Mouse (Mus musculus) brown adipose tissue, adult 24 weeks (tissue): Measurements from ENCODE around the gene Hfe. TPM values are rescaled to one million over a fixed set of nuclear protein-coding genes. Genes with fewer than 3 reads are reported as not detected.
"Not testable (repeated sequence)": the region's sequence is repeated elsewhere in the genome, so short reads cannot be mapped to it uniquely, and the experiment has no call there.

ENCODE experiments used
- H3K27ac ChIP-seq: fragments of 200-500 bp; replicated peaks from 2 replicates; pipeline ENCODE4 v1.5.1; 2012; ENCODE audit warnings: low read depth, mild to moderate bottlenecking, low read length
- H3K4me1 ChIP-seq: fragments of 200-500 bp; 2 replicates; pipeline ENCODE4 v1.6.1; 2012; ENCODE audit warnings: low read length, mixed read lengths; ENCODE audit not compliant: control insufficient read depth, insufficient read depth, insufficient read length
- H3K4me3 ChIP-seq: fragments of 200-500 bp; 2 replicates; pipeline ENCODE4 v1.5.1; 2012; ENCODE audit warnings: low read depth, mild to moderate bottlenecking, low read length, moderate library complexity; ENCODE audit not compliant: insufficient read depth
- polyA plus RNA-seq: library from polyadenylated mRNA; stranded (reverse); fragments of >200 nt; gene quantifications from 2 replicates; pipeline ENCODE4 v1.2.4, GENCODE M21; 2012; ENCODE audit not compliant: missing spikeins, insufficient read depth, insufficient read length

Hfe gene
- 30.2 and 34.3 TPM in 2 replicates for polyA plus RNA-seq

DNA sequence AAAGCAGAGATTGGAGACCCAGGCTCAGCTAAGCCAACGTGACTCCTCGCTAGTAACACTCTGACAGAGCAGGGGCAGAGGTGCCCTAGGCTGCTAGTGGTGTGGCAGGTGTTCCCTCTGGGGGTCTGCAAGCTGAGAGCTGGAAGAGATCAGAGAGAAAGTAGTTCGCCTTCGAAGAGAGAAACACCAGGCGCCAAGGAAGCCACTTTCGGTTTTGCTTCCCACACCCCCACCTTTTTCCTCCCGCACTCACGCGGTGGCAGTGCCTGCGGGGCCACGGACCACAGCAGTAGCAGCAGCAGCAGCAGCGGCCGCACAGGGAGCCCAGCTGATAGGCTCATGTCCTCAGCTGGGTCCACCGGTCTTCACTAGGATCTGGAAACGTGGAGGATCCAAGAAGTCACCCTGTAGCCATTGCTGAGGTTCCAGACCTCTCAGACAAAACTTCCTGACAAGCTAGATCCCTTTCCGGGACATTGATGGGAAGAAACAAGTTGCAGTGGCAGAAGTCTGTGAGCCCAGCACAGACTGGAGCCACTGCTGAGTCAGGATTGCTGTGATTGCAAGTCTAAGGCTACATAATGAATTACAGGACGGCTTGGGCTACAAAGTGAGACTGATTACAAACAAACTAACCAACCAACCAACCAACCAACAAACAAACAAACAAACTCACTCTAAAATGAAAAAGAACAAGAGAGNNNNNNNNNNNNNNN lies at the start of gene Hfe:
Gene Hfe (minus strand): TSS at position 481 of the 716 bp plus-strand sequence.
- Histone ChIP-seq H3K4me3 (peak within 1 kb of the TSS; percentile 85), H3K4me1 (peaks cover 7% of the 10 kb centered on the region), H3K27ac (peak within 1 kb of the TSS; percentile 89)

DNA sequence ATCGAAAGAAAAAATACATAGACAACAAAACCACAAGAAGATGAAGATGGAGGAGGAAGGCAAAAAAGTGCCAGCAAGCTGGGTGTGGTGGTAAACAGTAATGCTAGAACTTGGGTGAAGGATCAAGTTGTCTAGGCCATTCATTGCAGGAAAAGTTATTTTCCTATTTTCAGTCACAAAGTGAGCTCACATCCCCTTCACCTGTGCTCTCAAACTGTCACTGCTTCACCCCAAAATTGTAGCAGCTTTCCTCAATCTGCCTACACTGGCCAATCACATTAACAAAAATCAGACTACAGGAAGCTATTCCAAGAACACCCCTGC lies 49.2 kb upstream of the Hfe start:
- Histone ChIP-seq H3K27ac (no peak overlapping the region), H3K4me1 (no peaks in the 10 kb centered on the region), H3K4me3 (no peak overlapping the region)

DNA sequence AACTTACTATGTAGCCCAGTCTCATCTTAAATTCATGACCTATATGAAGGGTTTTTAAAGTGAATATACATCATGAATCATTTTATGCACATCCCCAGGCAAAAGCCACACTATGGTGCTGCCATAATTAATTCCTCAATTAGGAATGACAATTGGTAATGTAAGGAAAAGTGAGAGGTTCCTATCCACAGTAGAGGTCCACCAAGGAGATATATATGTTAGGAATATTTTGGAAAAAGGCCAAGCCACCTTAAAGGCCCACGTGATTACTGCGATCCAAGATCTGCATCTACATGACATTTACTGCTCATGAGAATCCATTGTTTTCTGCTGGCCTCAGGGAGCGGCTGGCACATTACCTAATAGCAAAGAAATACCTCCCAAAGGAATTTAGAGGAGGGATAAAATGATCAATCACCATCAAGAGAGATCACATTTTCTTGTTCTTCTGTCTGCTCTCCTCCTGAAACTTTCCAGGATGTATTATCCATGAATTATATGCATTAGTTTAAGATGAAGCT lies 48.7 kb upstream of the Hfe start:
- Histone ChIP-seq H3K4me1 (no peaks in the 10 kb centered on the region), H3K27ac (no peak overlapping the region), H3K4me3 (no peak overlapping the region)

DNA sequence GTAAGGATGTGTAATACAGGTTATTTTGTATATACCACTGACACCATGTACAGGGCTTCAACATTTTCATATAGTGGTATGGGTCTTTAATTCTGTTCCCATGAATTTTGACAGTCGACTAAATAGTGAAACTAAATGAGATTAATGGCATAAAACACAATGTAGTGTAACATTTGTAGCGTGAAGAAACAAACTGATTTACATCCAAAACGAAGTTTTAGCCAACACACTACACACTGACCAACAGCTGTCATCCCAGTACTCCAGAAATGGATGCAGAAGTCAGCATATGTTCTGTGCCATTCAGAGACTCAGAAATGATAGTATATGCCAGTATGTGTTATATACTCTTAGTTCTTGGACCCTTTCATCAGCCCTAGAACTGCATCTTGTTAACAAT lies 47.3 kb upstream of the Hfe start:
- no peak overlapping the region for H3K4me3 ChIP-seq
- H3K27ac ChIP-seq = no peak overlapping the region
- H3K4me1 ChIP-seq = no peaks in the 10 kb centered on the region

DNA sequence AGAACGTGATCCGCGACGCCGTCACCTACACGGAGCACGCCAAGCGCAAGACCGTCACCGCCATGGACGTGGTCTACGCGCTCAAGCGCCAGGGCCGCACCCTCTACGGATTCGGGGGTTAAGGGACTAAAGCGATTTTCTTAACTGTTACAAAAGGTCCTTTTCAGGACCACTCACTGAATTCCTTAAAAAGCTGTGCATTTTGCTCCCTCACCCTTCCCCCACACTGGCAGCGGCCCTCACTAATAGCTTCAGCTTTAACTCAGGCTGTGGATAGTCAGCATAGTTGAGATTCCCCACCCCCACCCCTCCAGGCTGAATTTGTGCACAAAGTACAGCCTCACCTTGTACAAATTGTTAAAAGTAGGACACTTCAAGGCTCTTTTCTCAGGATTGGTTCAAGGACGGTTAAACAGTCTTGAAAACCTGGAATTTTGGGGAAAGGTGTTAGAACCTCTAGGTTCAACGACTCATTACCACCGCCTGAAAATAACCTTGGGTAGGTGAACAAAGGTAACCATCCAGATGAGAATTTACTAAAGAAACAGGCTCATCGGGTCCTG lies 46.6 kb upstream of the Hfe start:
- H3K27ac ChIP-seq = no peak overlapping the region

DNA sequence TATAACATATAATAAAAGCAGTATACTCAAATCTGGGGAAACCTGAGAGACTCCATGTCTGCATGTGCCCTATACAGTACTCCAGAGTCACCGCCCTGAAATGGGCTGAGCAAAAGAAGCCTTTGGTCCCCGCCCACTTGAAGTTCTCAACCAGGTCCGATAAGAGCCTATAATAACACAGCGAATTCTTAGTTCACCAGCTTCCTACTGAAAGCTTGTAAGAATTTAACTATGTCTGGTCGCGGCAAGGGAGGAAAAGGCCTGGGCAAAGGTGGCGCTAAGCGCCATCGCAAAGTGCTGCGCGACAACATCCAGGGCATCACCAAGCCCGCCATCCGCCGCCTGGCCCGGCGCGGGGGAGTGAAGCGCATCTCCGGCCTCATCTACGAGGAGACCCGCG lies 46.1 kb upstream of the Hfe start, which contains the start of gene Hist1h4b:
Gene Hist1h4b (plus strand): TSS at position 224 of the 400 bp plus-strand sequence.
- Histone ChIP-seq H3K4me1 (no peaks in the 10 kb centered on the region), H3K4me3 (peak within 1 kb of the TSS; percentile 57), H3K27ac (no peak within 1 kb of the TSS)

More for the DNA sequence above, 46.6 kb upstream of the Hfe start:
- no peaks in the 10 kb centered on the region for H3K4me1 ChIP-seq
- H3K4me3 ChIP-seq = peak overlapping the region; percentile 57

DNA sequence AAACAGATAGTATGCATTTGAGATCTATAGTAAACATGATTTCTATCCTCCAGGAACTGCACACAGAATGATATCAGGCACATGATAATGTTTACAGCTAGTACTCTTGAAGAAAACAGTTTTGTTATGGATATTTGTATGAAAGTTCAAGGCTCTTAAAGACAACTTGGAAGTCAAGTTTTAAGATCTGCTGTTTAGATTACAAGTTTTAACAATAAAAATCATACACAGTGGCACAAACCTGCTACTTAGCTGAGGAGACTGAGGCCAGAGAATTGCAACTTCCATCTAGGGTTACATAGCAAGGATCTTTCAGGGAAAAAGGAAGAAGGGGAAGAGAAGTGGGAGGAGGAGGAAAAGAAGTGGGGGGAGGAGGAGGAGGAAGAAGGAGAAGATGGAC lies 44.3 kb upstream of the Hfe start:
- H3K4me1 ChIP-seq = peaks cover 2% of the 10 kb centered on the region; the same call in 1 of the 2 replicates
- no peak overlapping the region for H3K4me3 ChIP-seq
- no peak overlapping the region for H3K27ac ChIP-seq

DNA sequence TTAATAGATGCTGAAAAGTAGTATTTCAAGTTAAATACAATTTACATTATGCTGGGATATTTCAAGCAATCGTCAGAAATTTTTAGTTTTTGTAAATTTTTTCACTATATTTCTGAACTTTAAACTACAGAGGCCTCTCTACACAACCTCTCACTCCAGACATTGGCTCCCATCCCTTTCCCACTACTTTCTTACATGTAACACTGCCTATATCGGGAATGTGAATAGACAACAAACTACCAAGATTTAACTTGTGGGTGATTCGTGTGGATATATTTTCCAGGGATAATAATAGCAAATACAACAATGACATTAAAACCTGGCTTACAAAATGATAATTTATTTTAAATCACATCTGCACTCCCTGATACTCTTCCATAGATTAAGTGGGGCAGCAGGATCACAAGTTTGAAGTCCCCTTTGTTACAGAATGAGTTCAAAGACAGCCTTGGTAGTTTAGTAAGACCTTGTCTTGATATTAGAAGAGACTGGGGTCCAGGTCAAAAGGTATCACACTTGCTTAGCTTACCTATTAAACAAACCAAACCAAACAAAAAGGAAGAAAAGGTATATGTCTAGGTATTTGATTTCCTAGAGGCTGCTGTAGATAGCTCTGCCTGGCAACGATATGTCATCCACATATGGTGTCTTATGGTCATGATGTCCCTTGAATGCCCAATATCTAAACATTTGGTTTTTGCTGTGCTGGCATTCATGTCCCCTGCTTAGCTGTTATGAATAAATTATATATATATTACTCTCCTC lies 42.8 kb upstream of the Hfe start:
- H3K4me3 ChIP-seq = no peak overlapping the region
- peaks cover 2% of the 10 kb centered on the region; the same call in 1 of the 2 replicates for H3K4me1 ChIP-seq
- H3K27ac ChIP-seq = no peak overlapping the region

DNA sequence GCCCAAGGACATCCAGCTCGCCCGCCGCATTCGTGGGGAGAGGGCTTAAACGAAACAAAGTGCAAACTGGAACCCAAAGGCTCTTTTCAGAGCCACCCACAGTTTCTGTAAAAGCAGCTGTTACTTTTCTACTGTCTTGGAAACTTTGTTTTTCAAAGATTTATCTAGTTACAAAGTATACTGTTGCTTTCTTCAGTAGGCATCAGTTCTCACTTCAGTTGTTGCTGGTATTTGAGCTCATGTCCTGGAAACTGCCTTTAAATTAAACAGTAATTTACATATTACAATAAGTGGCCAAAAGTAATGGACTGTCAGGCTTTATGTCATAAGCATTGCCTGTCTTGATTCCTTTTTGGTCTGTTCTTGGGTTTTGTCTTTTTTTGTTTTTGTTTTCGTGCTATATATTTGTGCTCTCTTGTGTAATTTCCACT lies 42.1 kb upstream of the Hfe start:
- Histone ChIP-seq H3K4me3 (no peak overlapping the region), H3K27ac (no peak overlapping the region), H3K4me1 (peaks cover 2% of the 10 kb centered on the region; the same call in 1 of the 2 replicates)

DNA sequence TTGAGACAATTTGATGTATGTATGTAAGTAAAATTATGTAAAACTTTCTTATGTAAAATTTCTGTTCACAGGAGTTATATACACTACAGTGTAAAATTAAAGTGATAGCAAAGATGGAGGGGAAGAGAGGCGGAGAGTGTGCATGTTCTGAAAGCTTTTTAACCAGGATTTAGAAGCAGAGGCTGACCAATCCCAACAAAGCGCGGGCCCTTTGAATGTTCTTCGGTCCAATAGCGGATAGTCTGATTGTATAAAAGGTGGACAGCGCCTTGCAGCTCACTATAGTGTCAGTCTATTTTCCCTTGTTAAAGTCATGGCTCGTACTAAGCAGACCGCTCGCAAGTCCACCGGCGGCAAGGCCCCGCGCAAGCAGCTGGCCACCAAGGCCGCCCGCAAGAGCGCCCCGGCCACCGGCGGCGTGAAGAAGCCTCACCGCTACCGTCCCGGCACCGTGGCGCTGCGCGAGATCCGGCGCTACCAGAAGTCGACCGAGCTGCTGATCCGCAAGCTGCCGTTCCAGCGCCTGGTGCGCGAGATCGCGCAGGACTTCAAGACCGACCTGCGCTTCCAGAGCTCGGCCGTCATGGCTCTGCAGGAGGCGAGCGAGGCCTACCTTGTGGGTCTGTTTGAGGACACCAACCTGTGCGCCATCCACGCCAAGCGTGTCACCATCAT lies 41.5 kb upstream of the Hfe start, which contains the start of gene Hist1h3b:
Gene Hist1h3b (plus strand): TSS at position 201 of the 675 bp plus-strand sequence.
- peak within 1 kb of the TSS; percentile 39 for H3K27ac ChIP-seq
- H3K4me3 ChIP-seq = peak within 1 kb of the TSS; percentile 69
- H3K4me1 ChIP-seq = not testable (repeated sequence)

DNA sequence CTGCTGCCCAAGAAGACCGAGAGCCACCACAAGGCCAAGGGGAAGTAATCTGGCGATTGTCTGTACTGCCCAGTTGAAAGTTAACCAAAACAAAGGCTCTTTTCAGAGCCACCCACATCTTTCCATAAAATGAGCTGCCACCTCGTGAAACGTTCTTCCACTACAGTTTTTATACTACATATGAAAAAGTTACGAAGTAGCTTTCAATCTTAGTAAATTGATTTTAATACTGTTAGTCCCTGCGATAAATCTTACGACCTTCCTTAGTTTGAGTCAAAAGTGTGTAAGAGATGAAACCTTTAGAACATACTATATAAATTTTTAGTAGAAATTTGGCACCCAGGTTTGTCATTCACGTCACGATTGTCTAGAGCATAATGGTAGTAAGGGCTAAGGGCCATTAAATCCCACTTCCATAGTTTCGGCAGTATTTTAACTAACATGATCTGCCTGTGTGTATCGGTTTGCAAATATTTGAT lies 40.9 kb upstream of the Hfe start:
- peak overlapping the region; percentile 23; the same call in 1 of the 2 replicates for H3K4me3 ChIP-seq
- peak overlapping the region; percentile 39 for H3K27ac ChIP-seq
- peaks cover 2% of the 10 kb centered on the region; the same call in 1 of the 2 replicates for H3K4me1 ChIP-seq

DNA sequence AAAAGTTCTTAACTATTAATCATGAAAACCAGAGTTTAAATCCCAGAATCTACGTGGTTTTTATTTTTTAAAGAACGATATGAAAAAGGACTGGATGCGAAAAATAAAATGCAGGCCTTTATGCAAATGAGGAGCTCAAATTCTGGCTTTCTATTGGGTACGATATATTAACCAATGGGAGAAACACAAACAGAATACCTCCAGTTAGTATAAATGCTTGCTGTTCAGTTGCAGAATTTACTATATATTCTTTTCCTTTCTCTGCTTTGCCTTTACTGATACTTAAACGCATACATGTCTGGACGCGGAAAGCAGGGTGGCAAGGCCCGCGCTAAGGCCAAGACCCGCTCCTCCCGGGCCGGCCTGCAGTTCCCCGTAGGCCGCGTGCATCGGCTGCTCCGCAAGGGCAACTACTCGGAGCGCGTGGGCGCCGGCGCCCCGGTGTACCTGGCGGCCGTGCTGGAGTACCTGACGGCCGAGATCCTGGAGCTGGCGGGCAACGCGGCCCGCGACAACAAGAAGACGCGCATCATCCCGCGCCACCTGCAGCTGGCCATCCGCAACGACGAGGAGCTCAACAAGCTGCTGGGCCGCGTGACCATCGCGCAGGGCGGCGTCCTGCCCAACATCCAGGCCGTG lies 40.3 kb upstream of the Hfe start, which contains the start of gene Hist1h2ab:
Gene Hist1h2ab (plus strand): TSS at position 288 of the 639 bp plus-strand sequence.
- H3K27ac ChIP-seq = peak within 1 kb of the TSS; percentile 39
- peak within 1 kb of the TSS; percentile 69 for H3K4me3 ChIP-seq
- H3K4me1 ChIP-seq = not testable (repeated sequence)

DNA sequence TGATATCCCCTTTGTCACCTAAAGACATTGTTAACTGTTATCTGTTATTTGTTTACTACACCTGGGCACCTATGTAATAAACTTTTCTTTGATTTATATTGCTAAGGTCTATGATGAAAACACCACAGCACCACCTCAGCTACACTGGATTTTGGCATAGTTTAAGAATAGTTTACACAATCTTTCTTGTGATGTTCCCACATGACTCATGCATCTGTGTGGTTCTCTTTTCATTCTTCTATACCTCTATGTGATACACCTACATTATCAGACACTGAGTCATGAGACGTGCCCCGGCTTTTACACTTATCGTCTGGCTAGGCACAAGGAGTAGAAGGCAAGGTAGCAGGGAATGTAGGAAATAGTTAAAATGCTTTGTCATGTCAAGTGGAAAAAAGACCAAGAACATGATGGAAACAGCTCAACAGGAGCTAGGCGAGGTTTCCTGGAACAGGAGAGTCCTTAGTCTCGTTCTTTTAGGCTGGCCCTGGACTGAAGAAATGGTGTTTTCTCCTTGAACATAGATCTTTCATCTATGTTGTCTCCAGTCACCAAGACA lies 39.0 kb upstream of the Hfe start:
- no peak overlapping the region for H3K27ac ChIP-seq
- H3K4me3 ChIP-seq = no peak overlapping the region
- H3K4me1 ChIP-seq = peaks cover 2% of the 10 kb centered on the region; the same call in 1 of the 2 replicates

DNA sequence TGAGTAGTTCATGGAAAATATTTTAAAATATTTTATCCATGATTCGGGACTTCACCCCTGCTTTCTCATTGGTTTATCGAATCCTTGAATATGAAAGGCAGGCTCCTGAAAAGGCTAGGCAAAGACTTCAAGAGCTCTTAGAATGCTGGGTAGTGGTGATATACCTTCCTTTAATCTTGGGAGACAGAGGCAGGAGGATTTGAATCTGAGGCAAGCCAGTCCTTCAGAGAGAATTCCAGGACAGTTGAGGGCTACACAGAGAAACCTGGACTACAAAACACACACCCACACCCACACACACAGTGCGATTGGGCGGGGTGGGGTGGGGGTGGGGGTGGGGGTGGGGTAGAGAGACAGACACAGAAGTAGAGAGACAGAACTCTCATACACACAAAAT lies 37.2 kb upstream of the Hfe start:
- no peak overlapping the region for H3K4me3 ChIP-seq
- peaks cover 2% of the 10 kb centered on the region; the same call in 1 of the 2 replicates for H3K4me1 ChIP-seq
- H3K27ac ChIP-seq = no peak overlapping the region
